Mouse (Mus musculus) liver, postnatal 0 days (tissue): ENCODE data around the gene Hsp90aa1.

Source experiments
- CTCF ChIP-seq: sonication (generic); IDR thresholded peaks from 2 replicates; pipeline ENCODE4 v1.5.1; 2016; ENCODE audit warnings: antibody characterized with exemption, low read depth
- EP300 ChIP-seq: IDR thresholded peaks from 2 replicates; pipeline ENCODE4 v1.6.1; 2016; ENCODE audit warnings: antibody characterized with exemption, low read depth, mild to moderate bottlenecking

- TF ChIP-seq EP300 (no peak), CTCF (no peak)
Observed at GRCm38 (mm10) chr12:110702556-110702955, at the start of gene Hsp90aa1.
